Mouse (Mus musculus) intestine, embryonic 14.5 days (tissue): Measurements from ENCODE around the gene Prr15l. TPM values are rescaled to one million over a fixed set of nuclear protein-coding genes. Genes with fewer than 3 reads are reported as not detected.

Experiments used
- ATAC-seq: fragments of 200-750 bp; cut with Nextera tagmentation; replicated peaks from 2 replicates; pipeline ENCODE4 v1.8.0; 2017; ENCODE audit warnings: low read depth, moderate number of reproducible peaks, moderate TSS enrichment, moderate library complexity; ENCODE audit not compliant: low FRiP score, low TSS enrichment
- DNase-seq: peaks from one replicate; pipeline ENCODE4 v3.0.0-alpha.2; 2018; ENCODE audit warnings: low spot score
- H3K27ac ChIP-seq: fragments of 300-500 bp; sonication (generic); 2 replicates; pipeline ENCODE4 v1.5.1; 2014; ENCODE audit warnings: low read depth, mild to moderate bottlenecking, control low read depth
- H3K27me3 ChIP-seq: fragments of 300-500 bp; sonication (generic); replicated peaks from 2 replicates; pipeline ENCODE4 v1.6.1; 2014; ENCODE audit warnings: low read length, control low read depth; ENCODE audit not compliant: control insufficient read depth, insufficient read depth
- H3K36me3 ChIP-seq: fragments of 300-500 bp; sonication (generic); 2 replicates; pipeline ENCODE4 v1.6.1; 2014; ENCODE audit warnings: low read length, control low read depth; ENCODE audit not compliant: control insufficient read depth, insufficient read depth
- H3K4me1 ChIP-seq: fragments of 300-500 bp; sonication (generic); replicated peaks from 2 replicates; pipeline ENCODE4 v1.6.1; 2014; ENCODE audit warnings: low read length, control low read depth, mixed read lengths; ENCODE audit not compliant: control insufficient read depth, insufficient read depth
- H3K4me2 ChIP-seq: fragments of 300-500 bp; sonication (generic); 2 replicates; pipeline ENCODE4 v1.6.1; 2014; ENCODE audit warnings: low read length
- H3K4me3 ChIP-seq: fragments of 300-500 bp; sonication (generic); 2 replicates; pipeline ENCODE4 v1.5.1; 2014; ENCODE audit warnings: low read depth, low read length, control low read depth, mixed read lengths
- H3K9ac ChIP-seq: fragments of 300-500 bp; sonication (generic); 2 replicates; pipeline ENCODE4 v1.6.1; 2014; ENCODE audit warnings: mild to moderate bottlenecking, low read length
- H3K9me3 ChIP-seq: fragments of 300-500 bp; sonication (generic); 2 replicates; pipeline ENCODE4 v1.6.1; 2016; ENCODE audit warnings: low read length, control low read depth; ENCODE audit not compliant: control insufficient read depth
- WGBS: fragments of 180-500 bp; shearing (Covaris S2); extraction: QIAGEN DNeasy Blood & Tissue Kit; methylation state at CpG from one replicate; pipeline ENCODE4 v1.1.7; 2014; 5-methylcytosine and 5-hydroxymethylcytosine counted together
- polyA plus RNA-seq: library from polyadenylated mRNA; unstranded; fragments of >200 nt; fragmentation: Nextera tagmentation; extraction: Ambion mirVana; gene quantifications from 2 replicates; pipeline ENCODE4 v1.2.1, GENCODE M21; 2014

Gene Prr15l
- polyA plus RNA-seq, 1 experiment from 2014 or later, result 62.5 TPM

- Histone ChIP-seq H3K9ac (peak overlapping the region; percentile 92; the same call in 1 of the 2 replicates), H3K4me1 (peaks cover 15% of the 10 kb centered on the region), H3K36me3 (no peaks in the 10 kb centered on the region), H3K4me2 (peak overlapping the region; percentile 79), H3K4me3 (no peak overlapping the region; the same call in 1 of the 2 replicates), H3K9me3 (no peaks in the 10 kb centered on the region), H3K27me3 (no peaks in the 10 kb centered on the region), H3K27ac (no peak overlapping the region)
- ATAC-seq, result no peak
- no peak for DNase-seq
- WGBS, result 86% methylated on average over 10 of the region's 10 CpGs
Observed at GRCm38 (mm10) chr11:96975511-96976378, 47.8 kb downstream of the Prr15l start.

DNA sequence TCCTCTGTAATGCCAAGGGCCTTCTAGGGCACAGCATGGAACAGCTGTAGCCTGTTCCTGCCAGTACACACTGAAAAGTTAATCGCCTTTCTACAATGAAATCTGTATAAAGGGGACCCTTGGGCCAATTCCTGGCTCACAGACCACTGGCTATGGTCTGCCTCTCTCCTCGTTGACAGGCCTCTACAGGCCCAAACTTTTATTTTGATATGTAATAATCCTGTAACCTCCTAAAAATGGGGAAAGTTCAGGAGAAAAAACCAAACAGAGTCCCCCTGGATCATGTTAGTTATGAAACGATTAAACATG is 48.4 kb downstream of the Prr15l start:
- Histone ChIP-seq H3K4me3 (peak overlapping the region; percentile 95), H3K36me3 (no peaks in the 10 kb centered on the region), H3K4me1 (peaks cover 15% of the 10 kb centered on the region), H3K9me3 (no peaks in the 10 kb centered on the region), H3K9ac (peak overlapping the region; percentile 92), H3K4me2 (peak overlapping the region; percentile 79), H3K27ac (peak overlapping the region; percentile 95), H3K27me3 (no peaks in the 10 kb centered on the region)
- ATAC-seq, result no peak
- WGBS, result 47% methylated on average over 3 of the region's 3 CpGs
- DNase-seq, result no peak

GRCm38 (mm10) chr11:96976911-96977591 is 49.1 kb downstream of the Prr15l start:
- H3K4me2 ChIP-seq, result peak overlapping the region; percentile 79
- no peaks in the 10 kb centered on the region for H3K36me3 ChIP-seq
- peak overlapping the region; percentile 95 for H3K4me3 ChIP-seq
- ATAC-seq, result peak; percentile 76
- H3K27me3 ChIP-seq, result no peaks in the 10 kb centered on the region
- H3K4me1 ChIP-seq, result peaks cover 15% of the 10 kb centered on the region
- no peaks in the 10 kb centered on the region for H3K9me3 ChIP-seq
- WGBS, result under 1% methylated on average over 44 of the region's 50 CpGs
- no peak for DNase-seq
- H3K27ac ChIP-seq, result peak overlapping the region; percentile 95
- peak overlapping the region; percentile 92 for H3K9ac ChIP-seq

DNA sequence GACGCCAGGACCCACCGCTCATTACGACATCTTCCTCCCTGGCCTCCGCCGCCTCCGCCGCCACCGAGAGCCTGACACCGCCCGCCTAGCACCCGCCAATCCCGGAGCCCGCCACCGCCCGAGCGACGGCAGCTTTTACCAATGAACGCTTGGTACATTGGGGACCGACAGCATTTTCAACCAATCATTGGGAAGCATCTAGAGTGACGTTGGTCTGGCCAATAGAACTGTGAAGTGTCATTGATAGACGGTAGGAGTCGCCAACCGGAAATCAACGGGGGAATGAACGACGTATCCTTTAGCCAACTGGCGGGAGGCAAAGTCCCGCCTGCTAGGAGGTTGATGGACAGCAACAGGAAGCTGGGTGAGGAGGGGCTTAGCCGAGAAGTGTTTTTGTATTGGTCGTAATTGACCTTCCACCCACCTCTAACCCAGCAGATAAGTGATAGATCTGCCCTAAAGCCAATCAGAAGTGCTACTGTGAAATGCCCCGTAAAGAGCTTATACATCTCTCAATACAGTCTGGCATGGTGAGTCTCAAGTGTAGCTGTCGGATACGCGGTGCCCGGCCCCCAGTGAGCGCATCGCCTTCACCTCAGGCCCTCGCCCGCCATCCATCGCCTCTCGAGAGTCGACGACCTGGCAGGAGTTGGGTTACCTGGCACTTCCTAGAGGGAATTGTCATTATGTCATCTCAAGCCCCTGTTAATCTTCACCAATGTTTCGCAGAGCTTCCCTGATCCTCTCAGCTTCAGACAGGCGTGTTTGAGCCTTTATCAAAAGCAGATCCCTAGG is 49.9 kb downstream of the Prr15l start:
- Histone ChIP-seq H3K36me3 (no peaks in the 10 kb centered on the region), H3K9me3 (no peaks in the 10 kb centered on the region), H3K4me2 (peak overlapping the region; percentile 84), H3K4me1 (peaks cover 15% of the 10 kb centered on the region), H3K27me3 (no peaks in the 10 kb centered on the region), H3K27ac (peak overlapping the region; percentile 95), H3K4me3 (peak overlapping the region; percentile 95), H3K9ac (peak overlapping the region; percentile 92)
- peak; percentile 98 for DNase-seq
- peak; percentile 95 for ATAC-seq
- WGBS, result under 1% methylated on average over 45 of the region's 45 CpGs

GRCm38 (mm10) chr11:96978401-96979246 is 50.7 kb downstream of the Prr15l start:
- H3K4me3 ChIP-seq, result peak overlapping the region; percentile 55
- H3K36me3 ChIP-seq, result no peaks in the 10 kb centered on the region
- H3K4me2 ChIP-seq, result peak overlapping the region; percentile 84
- no peak for ATAC-seq
- H3K9ac ChIP-seq, result peak overlapping the region; percentile 58
- WGBS, result 30% methylated on average over 17 of the region's 17 CpGs
- no peaks in the 10 kb centered on the region for H3K27me3 ChIP-seq
- peaks cover 15% of the 10 kb centered on the region for H3K4me1 ChIP-seq
- peak overlapping the region; percentile 74 for H3K27ac ChIP-seq
- H3K9me3 ChIP-seq, result no peaks in the 10 kb centered on the region
- DNase-seq, result no peak

GRCm38 (mm10) chr11:96979329-96979728 is 51.4 kb downstream of the Prr15l start:
- Histone ChIP-seq H3K9ac (no peak overlapping the region), H3K27me3 (0 out of 2 replicates have a peak, but pooled peaks cover 3% of the 10 kb centered on the region), H3K9me3 (no peaks in the 10 kb centered on the region), H3K36me3 (no peaks in the 10 kb centered on the region), H3K4me3 (no peak overlapping the region), H3K27ac (no peak overlapping the region), H3K4me1 (peaks cover 15% of the 10 kb centered on the region), H3K4me2 (no peak overlapping the region)
- DNase-seq, result no peak
- no peak for ATAC-seq
- WGBS, result 80% methylated on average over 7 of the region's 7 CpGs

GRCm38 (mm10) chr11:96980021-96980420 is 52.1 kb downstream of the Prr15l start:
- ATAC-seq, result no peak
- no peak for DNase-seq
- Histone ChIP-seq H3K4me1 (peaks cover 15% of the 10 kb centered on the region), H3K9ac (no peak overlapping the region), H3K27me3 (0 out of 2 replicates have a peak, but pooled peaks cover 4% of the 10 kb centered on the region), H3K27ac (no peak overlapping the region), H3K4me3 (no peak overlapping the region), H3K9me3 (no peaks in the 10 kb centered on the region), H3K4me2 (no peak overlapping the region), H3K36me3 (no peaks in the 10 kb centered on the region)
- WGBS, result 82% methylated on average over 5 of the region's 5 CpGs

GRCm38 (mm10) chr11:96981461-96981860 is 53.6 kb downstream of the Prr15l start:
- Histone ChIP-seq H3K4me3 (no peak overlapping the region), H3K4me1 (peaks cover 6% of the 10 kb centered on the region), H3K36me3 (no peaks in the 10 kb centered on the region), H3K9ac (no peak overlapping the region), H3K4me2 (no peak overlapping the region), H3K27me3 (0 out of 2 replicates have a peak, but pooled peaks cover 7% of the 10 kb centered on the region), H3K9me3 (no peaks in the 10 kb centered on the region), H3K27ac (no peak overlapping the region)
- no peak for DNase-seq
- 67% methylated on average over 15 of the region's 15 CpGs for WGBS
- ATAC-seq, result no peak
